Mouse (Mus musculus) heart, embryonic 10.5 days (tissue): ENCODE results near the gene Rita1. TPM values are rescaled to one million over a fixed set of nuclear protein-coding genes. Genes with fewer than 3 reads are reported as not detected.

Experiments used
- DNase-seq: peaks from one replicate; pipeline ENCODE4 v3.0.0-alpha.2; 2017; ENCODE audit warnings: low spot score
- H3K27ac ChIP-seq: fragments of 300-500 bp; sonication (generic); 2 replicates; pipeline ENCODE4 v1.5.1; 2016; ENCODE audit warnings: mild to moderate bottlenecking
- H3K27me3 ChIP-seq: fragments of 300-500 bp; sonication (generic); 2 replicates; pipeline ENCODE4 v1.6.1; 2016; ENCODE audit warnings: mild to moderate bottlenecking; ENCODE audit not compliant: poor library complexity, insufficient read depth, severe bottlenecking
- H3K36me3 ChIP-seq: fragments of 300-500 bp; sonication (generic); 2 replicates; pipeline ENCODE4 v1.6.1; 2016; ENCODE audit warnings: mild to moderate bottlenecking, moderate library complexity
- H3K4me1 ChIP-seq: fragments of 300-500 bp; sonication (generic); 2 replicates; pipeline ENCODE4 v1.6.1; 2016; ENCODE audit warnings: mild to moderate bottlenecking
- H3K4me3 ChIP-seq: fragments of 300-500 bp; sonication (generic); 2 replicates; pipeline ENCODE4 v1.5.1; 2016; ENCODE audit warnings: mild to moderate bottlenecking, moderate library complexity
- H3K9me3 ChIP-seq: fragments of 300-500 bp; sonication (generic); 2 replicates; pipeline ENCODE4 v1.6.1; 2016; ENCODE audit warnings: mild to moderate bottlenecking, moderate library complexity
- WGBS: fragments of 180-500 bp; shearing (Covaris S2); methylation state at CpG from one replicate; pipeline ENCODE4 v1.1.7; 2016; 5-methylcytosine and 5-hydroxymethylcytosine counted together
- polyA plus RNA-seq: library from polyadenylated mRNA; unstranded; fragments of >200 nt; fragmentation: Nextera tagmentation; extraction: Ambion mirVana; gene quantifications from 2 replicates; pipeline ENCODE4 v1.2.1, GENCODE M21; 2016

Gene Rita1
- polyA plus RNA-seq, 1 experiment from 2014 or later: 11.0 TPM

GRCm38 (mm10) chr5:120605688-120606087 is 6.7 kb downstream of the Rita1 start:
- Histone ChIP-seq H3K4me3 (peak overlapping the region; percentile 50), H3K27ac (peak overlapping the region; percentile 62), H3K27me3 (peaks cover 29% of the 10 kb centered on the region), H3K4me1 (peaks cover 19% of the 10 kb centered on the region), H3K9me3 (no peaks in the 10 kb centered on the region), H3K36me3 (peaks cover 20% of the 10 kb centered on the region)
- WGBS: 2% methylated on average over 8 of the region's 8 CpGs
- peak; percentile 93 for DNase-seq

GRCm38 (mm10) chr5:120605241-120605661 is 7.1 kb downstream of the Rita1 start:
- DNase-seq: no peak
- Histone ChIP-seq H3K27ac (peak overlapping the region; percentile 62), H3K4me1 (peaks cover 23% of the 10 kb centered on the region), H3K4me3 (peak overlapping the region; percentile 50), H3K27me3 (peaks cover 32% of the 10 kb centered on the region), H3K9me3 (no peaks in the 10 kb centered on the region), H3K36me3 (peaks cover 20% of the 10 kb centered on the region)
- under 1% methylated on average over 10 of the region's 10 CpGs for WGBS

DNA sequence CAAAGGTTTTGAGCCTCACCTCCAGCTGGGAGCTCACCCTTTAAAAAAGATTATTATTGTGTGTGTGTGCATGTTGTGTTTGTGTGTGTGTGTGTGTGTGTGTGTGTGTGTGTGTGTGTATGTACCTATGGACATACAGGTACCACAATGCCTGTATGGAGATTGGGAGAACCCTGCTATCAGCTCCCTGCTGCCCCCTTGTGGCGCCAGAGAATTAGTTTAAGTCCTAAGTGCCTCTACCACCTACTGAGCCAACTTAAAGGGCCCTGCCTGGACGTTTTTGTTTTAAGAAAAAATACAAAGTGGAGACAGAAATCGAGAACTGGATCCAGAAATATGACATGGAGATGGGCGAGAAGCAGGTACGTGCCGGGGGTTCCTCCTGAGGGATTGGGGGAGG is 7.5 kb downstream of the Rita1 start:
- H3K4me1 ChIP-seq: peaks cover 25% of the 10 kb centered on the region
- no peaks in the 10 kb centered on the region for H3K9me3 ChIP-seq
- peaks cover 20% of the 10 kb centered on the region for H3K36me3 ChIP-seq
- 1% methylated on average over 6 of the region's 6 CpGs for WGBS
- no peak for DNase-seq
- H3K27me3 ChIP-seq: peaks cover 36% of the 10 kb centered on the region
- 0 out of 2 replicates have a peak overlapping the region, but pooled peaks have one; percentile 62 for H3K27ac ChIP-seq
- peak overlapping the region; percentile 50 for H3K4me3 ChIP-seq

DNA sequence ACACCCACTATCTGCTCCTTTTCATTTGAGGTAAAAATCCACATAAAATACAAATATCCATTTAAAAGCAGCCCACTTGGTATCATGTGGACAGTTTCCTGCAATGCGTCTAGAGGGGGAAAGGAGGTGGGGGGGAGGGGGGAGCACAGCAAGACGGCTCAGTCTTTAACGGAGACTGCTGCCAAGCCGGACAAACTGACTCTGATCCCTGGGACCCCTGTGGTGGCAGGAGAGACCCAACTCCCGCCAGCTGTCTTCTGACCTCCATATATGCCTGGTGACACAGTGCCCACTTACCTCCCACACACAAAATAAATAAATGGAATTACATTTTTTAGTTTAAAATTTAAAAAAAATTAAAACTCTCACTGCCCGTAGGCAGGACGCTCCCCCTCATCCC is 8.9 kb downstream of the Rita1 start:
- Histone ChIP-seq H3K27me3 (peaks cover 50% of the 10 kb centered on the region), H3K27ac (no peak overlapping the region), H3K9me3 (no peaks in the 10 kb centered on the region), H3K4me1 (peaks cover 30% of the 10 kb centered on the region), H3K36me3 (peaks cover 8% of the 10 kb centered on the region), H3K4me3 (no peak overlapping the region)
- WGBS: 71% methylated on average over 7 of the region's 7 CpGs
- DNase-seq: no peak

- no peaks in the 10 kb centered on the region for H3K36me3 ChIP-seq
- peaks cover 30% of the 10 kb centered on the region for H3K4me1 ChIP-seq
- H3K27ac ChIP-seq: 0 out of 2 replicates have a peak overlapping the region, but pooled peaks have one; percentile 9
- WGBS: 88% methylated on average over 12 of the region's 12 CpGs
- H3K9me3 ChIP-seq: no peaks in the 10 kb centered on the region
- peaks cover 63% of the 10 kb centered on the region for H3K27me3 ChIP-seq
- H3K4me3 ChIP-seq: no peak overlapping the region
- DNase-seq: no peak
Measured at GRCm38 (mm10) chr5:120602210-120602609, 10.2 kb downstream of the Rita1 start.

DNA sequence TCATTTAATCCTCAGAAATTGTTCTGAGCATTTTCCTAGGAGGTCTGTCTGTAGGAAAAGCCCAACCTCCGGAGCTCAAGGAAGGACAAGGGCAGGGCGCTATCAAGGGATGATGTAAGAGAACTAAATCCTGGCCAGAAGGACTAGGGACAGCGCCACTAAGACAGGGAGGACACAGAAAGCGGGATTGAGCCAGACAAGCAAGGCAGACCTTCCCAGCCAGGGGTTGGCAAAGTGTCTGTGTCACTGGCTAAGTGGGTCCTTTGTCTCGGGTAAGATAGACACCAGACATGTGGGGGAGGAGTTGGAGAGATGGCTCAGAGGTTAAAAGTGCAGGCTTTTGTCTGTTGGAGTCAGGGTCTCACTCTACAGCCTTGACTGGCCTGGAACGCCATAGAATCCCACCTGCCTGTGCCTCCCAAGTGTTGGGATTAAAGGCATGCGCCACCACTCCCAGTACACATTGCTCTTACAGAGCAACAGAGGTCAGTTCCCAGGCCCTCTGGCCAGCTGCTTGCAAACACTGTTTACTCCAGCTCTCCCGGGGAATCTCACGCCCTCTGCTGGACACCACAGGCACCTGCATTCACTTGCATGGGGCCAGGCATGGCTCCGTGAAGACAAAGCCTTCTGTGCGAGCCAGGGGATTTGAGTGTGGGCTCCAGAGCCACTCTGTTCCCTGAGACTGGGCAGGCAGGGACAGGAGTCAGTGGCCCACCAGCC is 11.3 kb downstream of the Rita1 start:
- H3K27ac ChIP-seq: peak overlapping the region; percentile 54; the same call in 1 of the 2 replicates
- H3K36me3 ChIP-seq: no peaks in the 10 kb centered on the region
- peaks cover 62% of the 10 kb centered on the region for H3K27me3 ChIP-seq
- peaks cover 30% of the 10 kb centered on the region for H3K4me1 ChIP-seq
- H3K4me3 ChIP-seq: no peak overlapping the region
- DNase-seq: no peak
- H3K9me3 ChIP-seq: no peaks in the 10 kb centered on the region
- WGBS: 40% methylated on average over 11 of the region's 11 CpGs

- H3K9me3 ChIP-seq: no peaks in the 10 kb centered on the region
- WGBS: 60% methylated on average over 6 of the region's 6 CpGs
- no peak for DNase-seq
- H3K27me3 ChIP-seq: peaks cover 69% of the 10 kb centered on the region
- H3K4me3 ChIP-seq: no peak overlapping the region
- H3K4me1 ChIP-seq: peaks cover 25% of the 10 kb centered on the region
- H3K27ac ChIP-seq: no peak overlapping the region
- H3K36me3 ChIP-seq: no peaks in the 10 kb centered on the region
Measured at GRCm38 (mm10) chr5:120599625-120600024, 12.8 kb downstream of the Rita1 start.

DNA sequence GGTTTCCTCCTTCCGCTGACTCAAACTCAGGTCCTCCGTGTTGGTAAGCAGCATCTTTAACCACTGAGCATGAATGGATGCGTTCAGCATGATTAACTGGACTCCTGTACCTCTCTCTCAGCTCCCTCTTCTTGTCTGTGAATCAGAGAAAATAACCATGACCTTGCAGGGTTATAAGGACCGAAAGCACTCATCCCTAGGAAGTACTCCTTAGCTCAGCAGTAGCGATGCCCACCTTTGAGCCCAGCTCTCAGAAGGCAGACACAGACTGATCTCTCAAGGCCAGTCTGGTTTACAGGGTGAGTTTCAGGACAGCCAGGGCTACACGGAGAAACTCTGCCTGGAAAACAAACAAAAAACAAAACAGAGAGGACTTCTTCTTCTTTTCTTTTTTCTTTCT is 17.9 kb downstream of the Rita1 start:
- Histone ChIP-seq H3K4me1 (peaks cover 6% of the 10 kb centered on the region; the same call in 1 of the 2 replicates), H3K27ac (no peak overlapping the region), H3K9me3 (no peaks in the 10 kb centered on the region), H3K4me3 (no peak overlapping the region), H3K36me3 (no peaks in the 10 kb centered on the region), H3K27me3 (peaks cover 39% of the 10 kb centered on the region)
- WGBS: 74% methylated on average over 6 of the region's 6 CpGs
- no peak for DNase-seq

DNA sequence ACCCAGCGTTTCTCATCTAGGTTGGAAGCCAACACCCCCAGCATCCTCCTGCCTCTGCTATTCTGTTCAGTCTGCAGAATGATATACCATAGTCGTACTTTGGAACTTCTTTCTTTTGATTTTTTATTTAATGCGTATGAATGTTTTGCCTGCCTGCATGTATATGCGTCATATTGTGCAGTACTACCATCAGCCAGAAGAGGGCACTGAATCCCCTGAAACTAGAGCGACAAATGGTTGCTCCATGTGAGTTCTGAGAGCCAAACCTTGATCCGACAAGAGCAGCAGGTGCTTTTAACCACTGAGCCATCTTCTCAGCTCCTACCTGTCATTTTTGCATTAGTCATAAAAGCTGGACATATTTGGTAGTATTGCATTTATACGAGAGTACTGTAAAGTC is 20.2 kb downstream of the Rita1 start:
- peaks cover 19% of the 10 kb centered on the region for H3K4me1 ChIP-seq
- no peak overlapping the region for H3K4me3 ChIP-seq
- no peaks in the 10 kb centered on the region for H3K9me3 ChIP-seq
- DNase-seq: no peak
- H3K36me3 ChIP-seq: no peaks in the 10 kb centered on the region
- H3K27me3 ChIP-seq: peaks cover 15% of the 10 kb centered on the region
- no peak overlapping the region for H3K27ac ChIP-seq
- 57% methylated on average over 7 of the region's 7 CpGs for WGBS

GRCm38 (mm10) chr5:120590356-120591010 is 21.9 kb downstream of the Rita1 start:
- Histone ChIP-seq H3K27me3 (peaks cover 1% of the 10 kb centered on the region), H3K9me3 (no peaks in the 10 kb centered on the region), H3K36me3 (no peaks in the 10 kb centered on the region), H3K4me1 (peaks cover 28% of the 10 kb centered on the region), H3K4me3 (no peak overlapping the region), H3K27ac (no peak overlapping the region)
- no peak for DNase-seq
- 66% methylated on average over 16 of the region's 16 CpGs for WGBS

DNA sequence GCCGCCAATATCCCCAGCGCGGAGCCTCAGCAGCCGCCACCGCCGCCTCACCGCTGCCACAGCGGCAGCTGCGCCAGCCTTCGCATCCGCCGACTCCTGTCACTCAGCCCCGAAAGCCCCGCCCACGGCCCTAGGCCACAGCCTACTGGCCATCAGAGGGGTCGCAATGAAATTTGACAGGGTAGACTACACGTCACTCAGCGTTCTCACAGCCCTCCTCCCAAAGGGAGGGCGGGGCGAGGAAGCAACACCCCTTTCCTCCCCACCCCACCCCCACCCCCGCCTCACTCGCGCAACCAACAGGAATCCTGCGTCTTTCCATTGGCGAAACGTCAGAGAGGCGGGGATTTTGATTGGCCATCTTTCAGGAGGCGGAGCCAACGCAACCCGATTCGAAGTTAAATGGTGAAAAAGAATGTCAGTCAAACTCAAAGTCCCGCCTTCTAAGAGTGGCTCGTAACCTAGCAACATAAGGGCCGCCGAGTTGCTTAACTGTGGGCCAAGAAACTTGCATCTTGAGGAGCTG is 23.8 kb downstream of the Rita1 start, which contains the start of the genes Tpcn1 and Iqcd:
Gene Tpcn1 (minus strand): TSS at position 105 of the 526 bp plus-strand sequence.
Gene Iqcd (plus strand): TSS at position 448 of the 526 bp plus-strand sequence.
- under 1% methylated on average over 35 of the region's 35 CpGs for WGBS
- Histone ChIP-seq H3K36me3 (peaks cover 15% of the 10 kb centered on the region), H3K27me3 (no peaks in the 10 kb centered on the region), H3K4me3 (peak within 1 kb of the TSS; percentile 90), H3K4me1 (peaks cover 34% of the 10 kb centered on the region), H3K9me3 (no peaks in the 10 kb centered on the region), H3K27ac (peak within 1 kb of the TSS; percentile 91)
- DNase-seq: peak; percentile 99

DNA sequence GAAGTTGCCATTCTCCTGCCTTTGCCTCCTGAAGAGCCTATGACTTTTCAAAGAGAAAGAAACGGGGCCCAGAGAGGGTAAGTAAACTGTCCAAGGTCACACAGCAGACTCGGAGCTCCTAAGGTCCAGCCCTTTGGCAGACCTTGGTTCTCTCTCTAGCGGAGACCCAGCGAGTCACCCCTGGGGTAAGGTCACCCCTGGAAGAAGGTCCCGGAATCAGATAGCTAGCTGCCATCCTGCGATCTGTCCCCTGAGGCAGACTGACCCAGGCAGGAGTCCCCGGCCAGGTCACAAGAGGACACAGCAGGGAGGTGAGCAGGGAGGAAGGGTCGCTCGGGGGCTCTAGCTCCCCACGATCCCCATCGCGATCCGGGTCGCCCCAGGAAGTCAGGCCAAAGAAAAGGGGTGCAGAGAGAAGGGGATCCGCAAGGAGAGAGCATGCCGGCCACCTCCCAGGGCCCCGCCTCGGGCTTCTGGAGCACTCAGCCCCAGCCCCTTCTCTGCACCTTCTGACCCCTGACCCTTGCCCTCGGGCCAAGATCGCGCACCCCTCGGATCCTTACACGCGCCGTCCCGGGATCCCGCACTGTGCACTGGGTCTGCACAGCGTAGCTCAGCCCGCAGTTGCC is 24.3 kb downstream of the Rita1 start:
- peaks cover 21% of the 10 kb centered on the region for H3K36me3 ChIP-seq
- H3K27me3 ChIP-seq: no peaks in the 10 kb centered on the region
- WGBS: under 1% methylated on average over 29 of the region's 29 CpGs
- no peak for DNase-seq
- H3K4me1 ChIP-seq: peaks cover 34% of the 10 kb centered on the region
- peak overlapping the region; percentile 91 for H3K27ac ChIP-seq
- H3K9me3 ChIP-seq: no peaks in the 10 kb centered on the region
- peak overlapping the region; percentile 90 for H3K4me3 ChIP-seq

- 20% methylated on average over 9 of the region's 9 CpGs for WGBS
- H3K27me3 ChIP-seq: no peaks in the 10 kb centered on the region
- DNase-seq: no peak
- H3K27ac ChIP-seq: peak overlapping the region; percentile 91
- H3K4me1 ChIP-seq: peaks cover 34% of the 10 kb centered on the region
- H3K9me3 ChIP-seq: no peaks in the 10 kb centered on the region
- H3K4me3 ChIP-seq: peak overlapping the region; percentile 90
- H3K36me3 ChIP-seq: peaks cover 25% of the 10 kb centered on the region
Measured at GRCm38 (mm10) chr5:120587616-120587926, 24.8 kb downstream of the Rita1 start.
